Mouse (Mus musculus): ENCODE results near the gene Mllt6.

- TF ChIP-seq POLR2A (IDR thresholded peaks at IDR 0.05; ENCODE audit: control insufficient read depth in 1 of 2, insufficient read depth in 1 of 2, low read depth in 1 of 2, low read length in 2 of 2, poor library complexity in 1 of 2) (no peak), POLR2AphosphoS2 (IDR thresholded peaks at IDR 0.05; ENCODE audit: low read length) (no peak), TCF12 (IDR thresholded peaks at IDR 0.05; ENCODE audit: low read depth, low read length) (no peak), NELFE (IDR thresholded peaks at IDR 0.05; ENCODE audit: low read depth, low read length) (no peak; the same call in 1 of the 2 replicates), MEF2A (IDR thresholded peaks at IDR 0.05; ENCODE audit: extremely low read depth, insufficient replicate concordance, low read depth, low read length, poor library complexity, severe bottlenecking) (no peak), KAT2A (conservative IDR thresholded peaks at IDR 0.05; ENCODE audit: low read depth, low read length) (no peak), E2F4 (IDR thresholded peaks at IDR 0.05; ENCODE audit: borderline replicate concordance, low read depth, low read length) (no peak), TBP (IDR thresholded peaks at IDR 0.05; ENCODE audit: low read depth, low read length) (no peak), CTCF (IDR thresholded peaks at IDR 0.05 in 2 of 3, conservative IDR thresholded peaks at IDR 0.05 in 1 of 3; ENCODE audit: control insufficient read depth in 1 of 3, insufficient read depth in 1 of 3, low read depth in 2 of 3, low read length in 3 of 3, poor library complexity in 1 of 3, severe bottlenecking in 1 of 3) (no peak), USF1 (IDR thresholded peaks at IDR 0.05; ENCODE audit: low read depth, low read length) (no peak), MAZ (IDR thresholded peaks at IDR 0.05; ENCODE audit: low read depth, low read length) (no peak)
These were observed 2.2 kb upstream of the Mllt6 start for GRCm38 (mm10) chr11:97660734-97661647.

Measured in MEL (cell line).